ENCODE assay signal across 13 mouse cellular contexts in genomic region chr9:91456843-91457242, GRCm38 (mm10).
"Had no signal": no experiment of that assay in that cellular context is flagged by ENCODE, and none has a peak within 500 bp of the region (broad histone marks: within the 10 kb centered on the region; RNA-seq: fewer than 3 reads in every experiment).

No protein-coding gene starts in this region.

- H3K4me1 ChIP-seq: limb, embryonic 10.5 days; liver, embryonic 15.5 days; midbrain, embryonic 15.5 days; stomach, embryonic 15.5 days had no signal

- H3K27ac ChIP-seq: left cerebral cortex, adult 2 months; limb, embryonic 10.5 days; liver, embryonic 15.5 days; midbrain, embryonic 15.5 days; stomach, embryonic 15.5 days had no signal

- H3K27me3 ChIP-seq: liver, embryonic 15.5 days; midbrain, embryonic 15.5 days; stomach, embryonic 15.5 days had no signal

- H3K4me2 ChIP-seq: liver, embryonic 11.5 days; liver, embryonic 15.5 days; midbrain, embryonic 15.5 days; stomach, embryonic 15.5 days had no signal

- H3K9ac ChIP-seq: liver, embryonic 15.5 days; midbrain, embryonic 15.5 days; stomach, embryonic 15.5 days had no signal

- H3K4me3 ChIP-seq: left cerebral cortex, adult 2 months; limb, embryonic 10.5 days; liver, embryonic 15.5 days; midbrain, embryonic 15.5 days; stomach, embryonic 15.5 days had no signal

- H3K36me3 ChIP-seq: limb, embryonic 10.5 days; liver, embryonic 15.5 days; midbrain, embryonic 15.5 days; stomach, embryonic 15.5 days had no signal

- ATAC-seq: lung, postnatal 0 days had no signal

- DNase-seq: kidney, postnatal 25 days; lung, adult 2 months; lung, postnatal 36 days; right cerebral cortex, postnatal 14 days; thymus, adult 2 months; thymus, postnatal 36 days had no signal

- H3K9me3 ChIP-seq: limb, embryonic 10.5 days; liver, embryonic 15.5 days; midbrain, embryonic 15.5 days; stomach, embryonic 15.5 days had no signal
